16 mouse cellular contexts compared by ENCODE assay signal in genomic region chr6:32899061-32899460, GRCm38 (mm10).
"Had no signal": no experiment of that assay in that cellular context is flagged by ENCODE, and none has a peak within 500 bp of the region (broad histone marks: within the 10 kb centered on the region; RNA-seq: fewer than 3 reads in every experiment).

No protein-coding gene starts in this region.

- DNase-seq: kidney, adult 9 months; kidney, postnatal 36 days; layer of hippocampus, adult 9-11 months; layer of hippocampus, postnatal 36 days; liver; lung, adult 2 months; lung, postnatal 36 days; right cerebral cortex, adult 18-20 months; right cerebral cortex, postnatal 25 days; thymus, adult 18-20 months; thymus, postnatal 25 days had no signal

- H3K9ac ChIP-seq: limb, embryonic 12.5 days; liver, embryonic 15.5 days; midbrain, embryonic 13.5 days had no signal

- H3K9me3 ChIP-seq: limb, embryonic 12.5 days; liver, embryonic 15.5 days; midbrain, embryonic 13.5 days had no signal

- H3K4me1 ChIP-seq: limb, embryonic 12.5 days; midbrain, embryonic 13.5 days had no signal

- H3K4me3 ChIP-seq: limb, embryonic 12.5 days; liver, embryonic 15.5 days; midbrain, embryonic 13.5 days had no signal

- ATAC-seq: lung, postnatal 0 days; midbrain, embryonic 13.5 days had no signal

- H3K36me3 ChIP-seq: limb, embryonic 12.5 days; liver, embryonic 15.5 days; midbrain, embryonic 13.5 days had no signal

- H3K27me3 ChIP-seq: limb, embryonic 12.5 days; liver, embryonic 15.5 days; midbrain, embryonic 13.5 days had no signal

- H3K27ac ChIP-seq: kidney, postnatal 0 days; limb, embryonic 12.5 days; liver, embryonic 15.5 days; midbrain, embryonic 13.5 days had no signal

- H3K4me2 ChIP-seq: limb, embryonic 12.5 days; liver, embryonic 15.5 days; midbrain, embryonic 13.5 days had no signal
